Mouse (Mus musculus): ENCODE measurements around the gene Gpr84.

The Gpr84 gene

DNA sequence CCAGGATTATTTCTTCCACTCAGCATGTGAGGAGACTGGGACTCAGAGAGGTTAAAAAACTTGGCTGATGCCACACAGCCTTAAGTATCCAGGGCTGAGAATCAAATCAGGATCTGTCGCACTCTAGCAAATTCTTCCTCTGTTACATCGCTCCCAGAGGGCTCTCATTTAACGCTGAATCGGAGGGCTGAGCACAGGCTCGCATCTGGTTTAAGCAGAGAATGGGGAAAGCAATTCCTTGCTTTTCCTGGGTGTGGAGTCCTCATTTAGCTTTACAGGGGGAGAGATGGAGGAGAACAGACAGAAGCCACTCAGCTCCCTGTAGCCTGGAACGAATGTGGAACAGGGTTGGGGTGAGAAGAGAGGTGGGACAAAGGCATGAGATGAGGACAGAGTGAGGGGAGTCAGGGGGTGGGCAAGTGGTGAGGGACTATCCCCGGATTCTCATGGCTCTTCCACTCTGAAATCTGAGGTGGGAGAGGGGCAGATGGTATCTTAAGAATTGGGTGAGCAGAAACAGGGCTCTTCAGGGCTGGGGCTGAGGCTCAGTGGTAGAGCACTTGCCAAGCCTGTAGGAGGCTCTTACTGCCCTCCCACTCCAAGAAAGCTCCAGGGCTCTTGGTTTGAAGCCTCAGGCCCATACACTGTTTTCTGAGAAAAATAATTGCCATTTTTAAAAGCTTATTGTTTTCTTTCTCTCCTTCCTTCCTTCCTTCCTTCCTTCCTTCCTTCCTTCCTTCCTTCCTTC, 25.2 kb upstream of the Gpr84 start:
- DNase-seq: no peak

DNA sequence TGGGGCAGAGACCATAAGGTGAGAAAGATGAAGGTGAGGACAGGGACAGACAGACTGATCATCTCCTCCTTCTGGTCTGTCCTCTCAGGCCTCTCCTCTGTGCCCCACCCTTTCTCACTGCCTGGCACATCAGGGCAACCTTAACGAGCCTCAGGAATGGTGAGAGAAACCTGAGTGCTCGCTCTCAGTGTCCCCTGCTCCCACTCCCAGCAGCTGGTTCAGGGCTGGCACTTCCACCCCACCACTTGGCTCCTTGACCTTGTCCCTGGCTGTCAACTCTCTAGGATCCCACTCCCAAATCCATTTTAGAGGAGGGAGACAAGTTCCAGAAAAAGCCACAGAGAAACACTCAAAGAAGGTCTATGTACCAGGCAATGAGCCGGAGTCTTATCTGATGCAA, 24.6 kb upstream of the Gpr84 start:
- no peak for DNase-seq

DNA sequence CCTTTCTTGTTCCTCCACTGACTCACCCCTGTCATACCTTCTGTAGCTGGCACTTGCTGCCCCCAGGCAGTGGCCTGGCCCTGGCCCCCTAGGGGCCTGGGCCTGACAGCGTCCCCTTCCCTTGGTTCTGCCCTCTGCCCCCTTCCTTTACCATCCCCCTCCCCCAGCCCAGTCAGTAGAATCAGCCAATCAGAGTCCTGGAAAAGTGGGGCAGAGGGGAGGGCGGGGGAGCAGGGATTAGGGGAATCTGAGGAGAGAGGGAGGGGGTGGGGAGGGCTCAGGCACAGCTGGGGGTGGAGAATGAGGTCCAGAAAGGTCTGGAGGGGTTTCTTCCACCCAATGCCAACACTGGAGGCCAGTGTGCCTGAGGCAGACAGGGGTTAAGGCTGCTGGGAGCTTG, 23.8 kb upstream of the Gpr84 start:
- no peak for DNase-seq

DNA sequence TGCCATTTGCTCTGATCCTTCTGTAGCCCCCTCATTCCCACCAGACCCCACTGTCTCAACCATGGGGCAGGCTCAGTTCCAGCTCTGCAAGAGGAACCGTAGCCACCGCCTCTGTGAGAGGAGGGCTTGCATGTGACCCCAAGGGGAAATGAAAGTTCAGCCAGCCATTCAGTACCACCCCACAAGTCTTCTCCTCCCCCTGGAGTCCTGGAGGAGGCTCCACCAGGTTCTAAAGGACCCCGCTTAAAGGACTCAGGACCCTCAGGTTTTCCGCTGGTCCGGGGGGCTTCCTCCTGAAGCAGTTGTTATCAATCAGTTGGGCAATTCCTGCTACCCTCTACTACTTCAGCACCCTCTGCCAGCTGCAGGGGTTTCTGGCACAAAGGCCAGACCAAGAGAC, 23.3 kb upstream of the Gpr84 start:
- DNase-seq: no peak

DNA sequence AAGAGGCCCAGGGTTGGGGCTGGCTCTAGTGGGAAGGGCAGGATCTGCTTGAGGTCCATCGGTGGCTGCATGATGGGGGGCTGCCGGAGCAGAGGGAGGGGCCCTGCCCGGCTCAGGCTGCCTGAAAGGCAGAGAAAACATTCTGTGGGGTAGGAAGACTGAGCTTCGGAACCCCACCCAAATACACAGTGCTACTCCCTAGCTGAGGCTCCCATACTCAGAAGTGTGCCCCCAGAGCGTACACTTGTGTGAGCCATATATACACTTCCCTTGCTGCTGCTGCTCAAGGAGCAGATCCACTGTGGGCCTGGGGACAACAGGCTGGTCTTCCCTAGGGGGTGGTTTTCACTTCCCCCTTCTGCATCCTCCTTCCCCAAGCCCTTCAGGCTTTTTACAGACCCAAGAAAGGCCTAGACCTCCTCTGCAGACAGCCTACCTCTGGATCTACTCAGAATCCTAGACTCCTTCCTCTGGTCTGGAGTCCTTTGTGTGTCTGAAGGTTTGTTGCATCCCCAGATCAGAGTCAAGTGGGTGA, 22.7 kb upstream of the Gpr84 start:
- DNase-seq: no peak

DNA sequence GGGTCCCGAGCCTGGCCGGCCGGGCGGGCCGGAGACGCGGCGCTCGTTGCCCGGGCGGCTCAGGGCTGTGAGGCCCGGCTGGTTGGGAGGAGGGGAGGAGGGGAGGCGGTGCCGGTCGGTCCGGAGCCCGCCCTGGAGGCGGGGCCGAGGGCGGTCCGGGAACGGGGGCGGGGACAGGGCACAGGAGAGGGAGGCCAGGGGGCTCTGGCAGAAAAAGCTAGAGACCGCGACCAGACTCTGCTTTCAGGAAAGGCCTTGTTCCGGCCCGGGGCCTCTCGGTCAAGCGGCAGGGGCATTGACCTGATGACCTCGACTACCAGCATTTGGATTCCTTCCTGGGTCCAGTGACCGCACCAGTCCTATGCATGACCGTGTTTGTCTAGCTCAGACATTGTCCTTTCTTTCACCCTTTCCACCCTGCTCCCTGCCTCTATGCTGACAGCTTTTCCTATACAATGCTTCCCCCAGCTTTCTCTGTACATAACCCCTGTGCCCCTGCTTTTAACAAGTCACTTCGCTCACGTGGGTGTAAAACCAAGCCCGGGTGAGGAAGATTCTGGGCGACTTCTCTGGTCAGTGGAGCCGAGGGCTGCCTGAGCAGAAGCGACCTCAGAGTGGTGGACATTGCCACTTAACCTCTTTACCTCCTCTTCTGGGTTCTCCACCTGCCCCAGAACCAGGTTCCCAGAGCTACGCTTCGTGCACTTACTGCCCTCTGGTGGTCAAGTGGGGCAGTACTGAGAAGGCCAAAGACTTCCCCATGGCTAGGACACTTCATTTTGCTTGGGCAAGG, 13.2 kb upstream of the Gpr84 start:
- peak; percentile 90 for DNase-seq

DNA sequence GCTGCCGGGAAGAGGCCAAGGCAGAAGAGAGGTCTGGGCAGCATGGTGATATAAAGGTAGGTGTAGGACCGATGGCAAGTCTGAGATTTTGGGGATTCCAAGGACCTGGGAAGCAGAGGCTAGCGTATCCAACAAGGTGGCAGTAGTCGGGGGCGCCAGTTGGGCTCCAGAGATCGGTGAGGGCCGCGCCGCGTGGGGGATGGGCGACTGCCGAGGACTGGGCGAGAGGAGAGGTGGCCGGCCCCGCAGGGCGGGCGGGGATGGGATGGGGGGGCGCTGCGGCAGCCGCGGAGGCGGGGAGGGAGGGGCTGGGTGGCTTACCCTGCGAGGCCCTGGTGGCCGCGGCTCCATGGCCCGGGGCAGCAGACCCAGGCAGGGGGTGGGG, 12.7 kb upstream of the Gpr84 start:
- DNase-seq: peak; percentile 56

DNA sequence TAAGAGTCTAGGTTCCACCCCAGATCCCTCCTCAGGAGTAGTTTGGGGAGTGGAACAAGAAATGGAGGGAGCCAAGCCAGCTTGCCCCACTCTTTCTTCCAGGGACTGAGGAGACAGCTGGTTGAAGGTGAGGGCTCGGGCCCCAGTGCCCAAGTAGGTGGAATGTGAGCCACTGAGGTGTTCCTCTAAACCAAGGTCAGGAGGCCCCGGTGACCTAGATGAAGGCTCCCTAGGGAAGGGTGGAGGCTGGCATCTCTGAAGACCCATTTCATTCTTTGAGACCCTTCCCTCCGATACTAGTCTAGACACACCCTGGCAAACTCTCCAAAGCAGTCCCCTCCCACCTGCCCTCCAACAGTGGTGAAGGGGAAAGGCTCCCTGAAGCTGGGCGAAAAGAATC, 12.0 kb upstream of the Gpr84 start:
- no peak for DNase-seq

DNA sequence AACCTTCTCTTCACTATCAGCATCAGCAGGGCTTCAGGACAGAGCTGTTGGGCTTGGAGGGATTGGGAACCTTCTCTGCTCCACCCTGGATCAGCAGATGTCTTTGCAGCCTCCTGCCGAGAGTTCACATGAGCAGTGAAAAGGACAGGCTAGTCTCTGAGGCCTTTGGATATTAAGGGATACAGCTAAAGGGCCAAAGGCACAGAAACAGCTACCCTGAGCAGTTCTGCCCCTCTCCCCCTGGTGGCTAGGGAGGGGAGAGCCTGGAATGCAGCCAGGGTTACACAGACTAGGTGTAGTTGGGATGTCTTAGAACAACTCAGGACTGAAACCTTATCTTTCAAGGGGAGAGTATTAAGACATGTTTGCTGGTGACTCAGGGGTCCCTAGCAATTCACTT, 10.7 kb upstream of the Gpr84 start:
- DNase-seq: peak; percentile 38

DNA sequence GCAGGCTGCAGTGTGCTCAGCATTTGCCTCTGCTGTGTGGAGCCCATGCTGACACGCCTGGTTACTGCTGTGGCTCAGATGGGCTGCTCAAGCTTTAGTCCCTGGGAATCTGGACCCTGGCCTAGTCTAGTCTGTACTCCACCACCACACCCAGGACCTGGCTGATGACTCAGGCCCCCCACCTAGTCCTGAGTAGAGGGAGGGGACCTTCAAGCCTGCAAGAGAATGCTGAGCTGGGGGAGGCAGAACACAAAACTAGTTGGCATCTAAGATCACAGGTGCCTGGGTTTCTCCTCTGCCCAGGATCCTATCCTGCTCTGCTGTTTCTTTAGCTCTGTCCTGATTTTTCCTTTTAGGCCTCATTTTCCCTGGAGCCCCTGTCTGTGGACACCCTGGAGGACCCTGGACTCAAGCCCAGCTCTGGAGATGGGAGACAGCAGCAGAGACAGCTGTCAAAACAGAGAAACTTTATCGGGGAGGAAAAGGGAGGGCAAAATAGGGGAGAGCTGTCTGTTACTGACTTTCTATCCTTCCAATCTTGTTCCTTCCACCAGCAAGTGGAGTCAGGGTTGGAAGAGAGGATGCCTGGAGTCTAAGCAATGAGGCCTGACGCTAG, 7.9 kb upstream of the Gpr84 start:
- DNase-seq: no peak

DNA sequence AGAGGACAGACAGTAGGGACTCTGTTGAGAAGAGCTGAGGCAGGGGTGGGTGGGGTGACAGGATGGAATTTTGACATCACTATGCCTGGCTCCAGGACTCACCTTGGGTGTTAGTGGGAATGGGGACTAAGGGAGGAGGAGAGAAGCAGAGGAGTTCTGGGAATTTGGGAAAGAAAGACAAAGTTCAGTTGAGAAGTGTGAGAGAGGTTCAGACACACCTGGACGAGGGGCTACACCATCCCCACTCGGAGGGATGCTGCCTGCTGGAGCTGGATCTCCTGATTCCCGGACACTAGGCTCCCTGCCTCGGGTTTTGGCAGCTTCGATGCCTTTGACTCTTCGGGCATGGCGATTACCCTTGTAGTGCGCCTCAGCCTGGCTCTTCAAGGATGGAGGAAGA, 7.3 kb upstream of the Gpr84 start:
- DNase-seq: no peak

DNA sequence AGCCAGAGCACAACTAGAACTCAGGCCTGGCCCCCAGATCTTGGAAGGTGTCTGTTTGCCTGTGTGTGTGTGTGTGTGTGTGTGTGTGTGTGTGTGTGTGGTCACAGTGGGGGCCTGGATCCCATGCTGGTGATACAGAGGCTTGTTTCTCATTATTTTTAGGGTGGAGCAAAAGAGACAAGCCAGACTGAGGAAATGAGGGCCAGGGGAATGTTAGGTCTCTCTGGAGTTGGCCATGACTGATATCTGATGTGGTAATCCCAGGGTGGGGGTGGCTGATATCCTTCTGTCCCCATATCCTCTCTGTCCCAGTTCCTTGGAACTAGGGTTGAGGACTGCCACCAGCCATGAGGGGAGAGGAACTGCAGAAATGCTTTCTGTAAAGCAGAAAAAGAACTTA, 6.7 kb upstream of the Gpr84 start:
- no peak for DNase-seq

DNA sequence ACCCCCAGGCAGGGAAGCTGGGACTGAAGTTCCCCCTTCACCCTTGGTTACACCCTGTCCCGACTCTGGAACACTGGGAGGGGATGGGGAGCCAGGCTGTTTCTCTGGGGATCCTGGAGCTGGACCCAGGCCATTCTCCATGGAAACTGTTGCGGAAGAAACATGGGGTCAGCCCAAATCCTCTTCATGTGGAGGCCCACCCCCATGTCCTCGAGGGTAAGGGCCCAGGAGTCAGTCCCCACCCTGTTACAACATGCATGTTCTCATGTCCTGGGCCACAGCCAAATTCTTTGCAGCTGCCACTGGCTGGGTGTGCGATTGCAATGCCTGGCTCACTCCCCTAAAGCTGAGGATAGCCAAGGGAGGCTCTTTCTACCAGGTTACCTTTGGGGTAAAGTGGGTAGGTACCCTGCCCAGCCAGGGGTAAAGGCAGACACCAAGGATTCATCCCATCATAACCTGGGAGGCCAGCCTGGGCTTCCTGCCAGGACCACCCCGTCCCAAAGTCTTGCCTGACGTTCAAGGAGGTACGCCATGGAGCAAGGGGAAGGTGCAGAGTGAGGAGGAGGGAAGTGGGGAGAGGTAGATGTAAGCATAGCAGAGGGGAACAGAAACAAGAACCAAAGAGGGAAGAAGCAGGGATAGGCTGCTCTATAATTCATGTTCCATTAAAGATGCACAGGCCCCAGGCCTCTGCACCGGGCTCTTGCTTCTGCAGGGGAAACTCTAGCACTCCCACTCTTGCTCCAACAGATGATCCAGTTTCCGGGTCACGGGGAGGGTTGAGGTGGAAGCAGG, 5.8 kb upstream of the Gpr84 start:
- no peak for DNase-seq

DNA sequence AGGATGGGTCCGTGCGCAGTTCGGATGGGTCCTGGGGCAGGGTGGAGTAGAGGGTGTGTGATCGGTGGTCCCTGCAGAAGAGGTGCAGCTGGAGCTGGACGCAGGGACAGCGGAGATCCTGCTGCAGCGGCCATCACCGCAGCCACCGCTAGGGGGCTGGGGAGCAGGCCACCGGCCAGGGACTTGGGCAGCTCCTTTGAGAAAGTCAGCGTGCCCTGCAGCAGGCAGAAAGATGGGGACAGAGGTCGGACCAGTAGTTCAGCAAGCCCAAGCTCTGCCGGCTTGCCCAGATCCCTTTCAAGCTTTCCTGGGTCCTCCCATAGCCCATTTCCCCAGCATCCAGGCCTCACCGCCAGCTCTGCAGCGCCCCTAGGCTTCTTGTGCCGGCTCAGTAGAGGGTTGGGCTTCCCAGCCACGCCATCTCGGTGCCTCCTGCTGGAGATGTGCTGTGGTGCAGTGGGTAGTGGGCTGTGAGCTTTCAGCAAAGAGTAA, 4.6 kb upstream of the Gpr84 start:
- DNase-seq: no peak

DNA sequence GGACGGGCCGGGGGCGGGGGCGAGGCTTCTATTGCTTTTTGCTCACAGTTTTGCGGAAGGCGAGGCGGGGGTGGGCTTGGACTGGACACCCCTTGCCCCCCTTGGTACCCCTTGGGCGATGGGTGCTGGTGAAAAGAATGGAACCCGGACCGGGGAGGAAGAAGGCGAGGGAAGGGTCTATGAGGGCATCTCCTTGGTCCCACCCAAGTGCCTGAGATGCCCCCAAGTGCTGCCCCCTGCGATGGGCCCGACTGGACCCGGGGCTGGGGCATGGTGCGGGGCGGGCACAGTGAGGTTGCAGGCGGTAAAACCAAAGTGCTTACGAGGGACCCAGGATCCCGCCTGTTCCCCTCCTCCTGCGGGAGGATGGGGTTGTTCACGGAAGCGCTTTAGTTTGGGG, 3.8 kb upstream of the Gpr84 start:
- DNase-seq: no peak

DNA sequence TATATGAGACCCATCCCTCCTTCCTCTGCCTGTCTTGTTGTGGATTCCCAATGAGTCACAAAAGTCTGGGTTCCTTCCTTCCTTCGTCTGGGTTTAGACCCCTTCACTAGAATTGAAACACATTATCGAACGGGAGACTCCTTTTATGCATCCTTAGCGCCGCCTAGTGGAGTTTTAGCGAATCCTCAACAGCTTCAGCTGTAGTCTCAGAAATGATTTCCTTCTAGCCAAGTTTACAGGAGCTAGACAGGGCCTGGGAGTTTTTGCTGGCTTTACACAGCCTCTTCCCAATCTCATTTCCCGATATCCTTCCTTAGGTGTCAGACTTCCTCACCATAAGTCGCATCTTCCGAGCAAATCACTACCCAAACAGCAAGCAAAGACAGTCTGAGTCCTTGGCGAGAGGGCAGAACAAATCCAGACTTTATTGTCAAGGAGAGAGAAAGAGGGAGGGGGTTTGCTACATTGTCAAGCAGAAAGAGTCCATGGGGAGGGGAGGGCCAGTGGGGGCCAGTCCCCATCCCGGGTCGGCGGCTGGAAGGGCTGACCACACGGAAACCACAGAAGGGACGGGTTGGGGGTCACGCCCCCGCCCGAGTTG, 3.2 kb upstream of the Gpr84 start:
- DNase-seq: peak; percentile 63

DNA sequence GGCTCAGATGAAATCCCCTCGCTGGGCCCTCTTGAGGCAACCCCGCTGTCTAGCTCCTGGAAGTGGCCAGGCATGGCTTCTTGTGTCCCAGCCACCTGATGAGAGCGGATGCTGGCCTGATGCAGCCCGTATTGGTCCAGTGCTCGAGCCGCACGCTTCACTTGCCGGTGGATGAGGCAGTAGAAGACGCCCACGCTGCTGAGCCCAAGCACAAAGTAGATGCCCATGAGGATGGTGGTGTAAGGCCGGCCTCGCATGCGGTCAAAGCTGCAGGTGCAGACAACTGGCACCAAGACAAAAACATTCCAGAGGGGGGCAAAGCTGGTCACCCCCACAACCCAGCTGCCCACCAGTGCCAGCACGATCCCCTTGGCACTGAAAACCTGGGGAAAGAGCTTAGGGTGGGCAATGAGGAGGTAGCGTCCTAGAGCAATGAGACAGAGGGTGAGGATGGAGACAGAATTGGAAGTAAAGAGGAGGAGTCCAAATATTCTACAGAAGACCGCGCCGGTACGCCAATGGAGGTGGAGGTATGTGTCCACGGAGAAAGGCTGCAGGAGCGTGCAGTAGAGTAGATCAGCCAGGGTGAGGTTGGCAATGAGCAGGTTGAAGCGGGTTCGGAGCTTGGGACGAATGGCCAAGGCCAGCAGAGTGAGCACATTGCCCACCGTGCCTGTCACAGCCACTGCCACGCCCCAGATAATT, 1.4 kb downstream of the Gpr84 start:
- DNase-seq: no peak

DNA sequence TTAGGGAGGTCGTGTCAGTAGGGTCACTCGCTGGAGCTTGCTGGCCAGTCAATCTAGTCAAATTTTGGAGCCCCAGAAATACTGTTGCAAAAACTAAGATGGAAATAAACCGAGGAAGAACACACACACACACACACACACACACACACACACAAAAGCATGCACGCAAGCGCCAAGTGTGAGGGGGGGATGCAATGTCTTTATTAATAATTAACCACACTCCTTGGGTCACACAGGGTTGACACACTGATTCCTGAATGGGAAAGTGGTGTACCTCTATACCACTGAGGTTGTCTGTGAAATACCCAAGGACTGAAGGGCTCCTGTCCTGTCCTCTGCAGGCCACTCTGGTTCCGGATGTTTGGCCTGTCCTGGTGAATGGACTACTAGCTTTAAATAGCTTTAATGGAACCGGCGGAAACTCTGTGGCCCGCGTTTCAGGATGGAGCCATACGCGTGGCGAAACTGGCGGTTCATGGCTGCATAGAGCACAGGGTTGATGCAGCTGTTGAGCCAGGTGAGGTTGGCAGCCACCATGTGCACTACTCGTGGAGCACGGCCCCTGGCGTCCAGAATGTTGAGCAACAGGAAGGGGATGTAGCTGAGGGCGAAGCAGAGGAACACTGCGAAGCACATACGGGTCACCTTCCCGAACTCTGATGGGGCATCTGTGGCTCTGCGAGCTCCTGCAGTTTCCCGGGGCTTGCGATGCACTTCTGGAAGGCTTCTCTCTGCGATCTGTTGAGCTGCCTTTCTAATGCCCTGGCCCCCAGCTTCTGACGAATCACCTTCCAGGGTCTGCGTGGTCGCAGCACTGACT, 2.1 kb downstream of the Gpr84 start:
- peak; percentile 59 for DNase-seq

DNA sequence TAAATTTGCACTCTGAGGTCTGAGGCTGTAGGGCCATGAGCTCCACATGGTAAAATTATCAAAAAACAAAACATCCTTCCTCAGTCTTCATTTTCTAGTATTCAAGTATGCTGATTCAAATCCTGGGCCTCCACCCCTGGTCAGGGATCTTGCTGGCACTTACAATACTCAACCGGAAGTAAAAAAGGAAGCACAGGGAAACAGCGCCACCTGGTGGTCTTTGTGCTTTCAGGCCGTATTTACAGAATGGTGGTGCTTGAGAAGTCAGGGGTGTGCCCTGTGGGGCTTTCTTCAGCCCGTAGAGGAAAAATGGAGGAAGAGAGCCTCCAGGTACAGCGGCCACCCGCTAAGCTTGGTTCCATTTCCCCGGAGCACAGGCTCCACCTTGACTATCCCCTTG, 3.3 kb downstream of the Gpr84 start:
- peak; percentile 91 for DNase-seq

DNA sequence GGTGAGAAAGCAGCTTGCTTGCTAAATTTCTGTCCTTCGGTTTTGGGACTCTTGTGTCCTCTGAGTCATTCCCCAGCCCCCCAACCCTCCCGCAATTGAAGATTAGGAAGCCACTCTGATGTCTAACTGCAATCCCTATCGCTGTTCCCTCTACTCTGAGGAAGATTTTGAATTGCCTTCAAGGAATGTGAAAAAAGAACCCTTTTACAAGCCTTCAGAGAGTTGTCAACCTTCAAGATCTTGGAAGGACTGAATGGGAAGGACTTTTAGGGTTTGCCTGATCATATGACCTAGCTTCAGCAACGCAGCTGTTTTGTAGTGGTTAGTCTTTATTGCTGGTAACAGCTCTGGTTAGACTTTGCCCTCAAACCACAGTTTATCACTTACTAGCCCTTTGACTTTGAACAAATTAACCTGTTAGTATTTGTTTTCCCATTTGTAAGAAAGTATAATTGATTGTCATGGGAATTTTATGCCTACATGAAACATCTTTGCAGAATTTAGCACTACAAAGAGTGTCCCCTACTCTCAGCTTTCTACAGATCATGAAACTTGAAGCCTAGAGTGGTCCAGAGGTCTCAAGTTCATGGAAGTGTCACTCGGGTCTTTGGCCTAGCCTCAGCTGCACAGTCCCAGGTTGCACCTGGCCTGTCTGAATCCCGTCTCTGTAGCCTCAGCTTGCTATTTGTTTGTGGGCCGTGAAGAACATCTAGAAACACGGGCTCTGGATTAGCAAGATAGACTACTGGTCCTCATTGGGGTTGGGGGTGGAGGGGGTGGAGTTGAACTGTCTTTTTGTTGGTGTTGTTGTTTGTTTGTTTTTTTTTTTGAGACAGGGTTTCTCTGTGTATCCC, 4.4 kb downstream of the Gpr84 start:
- no peak for DNase-seq
